Mouse (Mus musculus) adrenal gland, adult 8-10 months (tissue): ENCODE results near the gene Tas2r123. TPM values are rescaled to one million over a fixed set of nuclear protein-coding genes. Genes with fewer than 3 reads are reported as not detected.

Experiments used
- DNase-seq: peaks from one replicate; pipeline ENCODE4 v3.0.0; 2022
- total RNA-seq, 4 experiments: library from RNA; stranded (reverse); gene quantifications; 2 replicates each; pipeline ENCODE4 v1.2.4; 2022

Gene Tas2r123
- total RNA-seq = not detected

GRCm38 (mm10) chr6:132846842-132847241 lies at the start of gene Tas2r123:
Gene Tas2r123, plus strand, starts transcription at chr6:132847142.
- DNase-seq = no peak

GRCm38 (mm10) chr6:132802518-132802917 lies 44.4 kb upstream of the Tas2r123 start, which contains the start of gene Tas2r117:
Gene Tas2r117, plus strand, starts transcription at chr6:132802818.
- DNase-seq = no peak

- DNase-seq = no peak
Measured at GRCm38 (mm10) chr6:132855138-132855537, 8.2 kb downstream of the Tas2r123 start, which contains the start of gene Tas2r116. Gene Tas2r116, plus strand, starts transcription at chr6:132855438.

GRCm38 (mm10) chr6:132867708-132868107 lies 20.8 kb downstream of the Tas2r123 start, which contains the start of gene Tas2r110:
Gene Tas2r110, plus strand, starts transcription at chr6:132868008.
- no peak for DNase-seq

GRCm38 (mm10) chr6:132892711-132893110 lies 45.8 kb downstream of the Tas2r123 start, which contains the start of gene Tas2r113:
Gene Tas2r113, plus strand, starts transcription at chr6:132893011.
- no peak for DNase-seq

Other genes with a start within 250 kb of the Tas2r123 start
- not detected for gene A630073D07Rik, start 195.6 kb upstream of the Tas2r123 start, total RNA-seq
- not detected for gene Tas2r120, start 190.2 kb upstream of the Tas2r123 start, total RNA-seq
- not detected for gene Tas2r121, start 146.1 kb upstream of the Tas2r123 start, total RNA-seq
- not detected for gene Tas2r122, start 135.2 kb upstream of the Tas2r123 start, total RNA-seq
- not detected for gene Tas2r115, start 109.1 kb upstream of the Tas2r123 start, total RNA-seq
- not detected for gene Tas2r124, start 92.4 kb upstream of the Tas2r123 start, total RNA-seq
- gene Tas2r102, start 85.0 kb upstream of the Tas2r123 start, total RNA-seq = not detected
- not detected for gene Tas2r136, start 69.0 kb upstream of the Tas2r123 start, total RNA-seq
- not detected for gene Tas2r117, start 44.3 kb upstream of the Tas2r123 start, total RNA-seq
- not detected for gene Tas2r116, start 8.3 kb downstream of the Tas2r123 start, total RNA-seq
- gene Tas2r110, start 20.9 kb downstream of the Tas2r123 start, total RNA-seq = not detected
- not detected for gene Tas2r113, start 45.9 kb downstream of the Tas2r123 start, total RNA-seq
- not detected for gene Tas2r125, start 62.5 kb downstream of the Tas2r123 start, total RNA-seq
- gene Tas2r129, start 104.0 kb downstream of the Tas2r123 start, total RNA-seq = not detected
- gene Tas2r131, start 110.8 kb downstream of the Tas2r123 start, total RNA-seq = not detected
- not detected for gene Tas2r109, start 133.8 kb downstream of the Tas2r123 start, total RNA-seq
- not detected for gene Tas2r103, start 190.0 kb downstream of the Tas2r123 start, total RNA-seq
- not detected for gene Tas2r140, start 208.7 kb downstream of the Tas2r123 start, total RNA-seq